Mouse (Mus musculus) CH12.LX (cell line): ENCODE measurements around the gene Perm1. TPM values are rescaled to one million over a fixed set of nuclear protein-coding genes. Genes with fewer than 3 reads are reported as not detected.

Experiments used
- DNase-seq: peaks from one replicate; pipeline ENCODE4 v3.0.0-alpha.2; 2013; ENCODE audit errors: extremely low read depth
- H3K27ac ChIP-seq: 2 replicates; pipeline ENCODE4 v1.5.1; 2012; ENCODE audit warnings: low read depth, mild to moderate bottlenecking, control low read depth, moderate library complexity; ENCODE audit not compliant: insufficient read depth
- H3K27me3 ChIP-seq: replicated peaks from 2 replicates; pipeline ENCODE3; 2012; ENCODE audit warnings: inconsistent platforms
- H3K36me3 ChIP-seq, 2 experiments: replicated peaks in 1 of 2; 2 replicates each; pipeline versions ENCODE3 to v1.6.1; 2012; ENCODE audit warnings: inconsistent platforms in 1 of 2, low read length in 1 of 2, mild to moderate bottlenecking in 1 of 2, mixed read lengths in 1 of 2, moderate library complexity in 1 of 2; ENCODE audit not compliant: control insufficient read depth in 1 of 2, insufficient read depth in 1 of 2
- H3K4me1 ChIP-seq, 2 experiments: 2 replicates each; pipeline ENCODE4 v1.6.1; 2012; ENCODE audit warnings: inconsistent platforms in 1 of 2, moderate library complexity in 1 of 2; ENCODE audit not compliant: insufficient read depth in 2 of 2, control insufficient read depth in 1 of 2
- H3K4me2 ChIP-seq: 2 replicates; pipeline ENCODE4 v1.6.1; 2012; ENCODE audit warnings: low read depth, mild to moderate bottlenecking, control low read depth; ENCODE audit not compliant: poor library complexity, insufficient read depth, severe bottlenecking
- H3K4me3 ChIP-seq, 3 experiments: fragments of 150-350 bp in 1 of 3; sonication (generic) in 1 of 3; replicated peaks in 1 of 3; 2 replicates each; pipeline versions ENCODE3 to v1.5.1; 2011 to 2012; ENCODE audit warnings: low read depth in 2 of 3, low read length in 2 of 3, mild to moderate bottlenecking in 2 of 3, moderate library complexity in 2 of 3, control low read depth in 1 of 3, improper control_type of control experiment in 1 of 3, inconsistent platforms in 1 of 3, mixed read lengths in 1 of 3; ENCODE audit not compliant: poor library complexity in 1 of 3
- H3K79me2 ChIP-seq: replicated peaks from 2 replicates; pipeline ENCODE4 v1.6.1; 2012; ENCODE audit warnings: mild to moderate bottlenecking, moderate library complexity; ENCODE audit not compliant: control insufficient read depth, poor library complexity, insufficient read depth, severe bottlenecking; ENCODE audit errors: extremely low read depth
- H3K9ac ChIP-seq: 2 replicates; pipeline ENCODE4 v1.6.1; 2012; ENCODE audit warnings: low read depth, mild to moderate bottlenecking, control low read depth, moderate library complexity; ENCODE audit not compliant: insufficient read depth
- H3K9me3 ChIP-seq: replicated peaks from 2 replicates; pipeline ENCODE3; 2012; ENCODE audit warnings: low read length, inconsistent platforms, mixed read lengths
- BHLHE40 ChIP-seq: IDR thresholded peaks from 2 replicates; pipeline ENCODE4 v1.6.1; 2011; ENCODE audit warnings: mild to moderate bottlenecking, low read depth, low read length, improper control_type of control experiment
- E2F4 ChIP-seq: IDR thresholded peaks from 2 replicates; pipeline ENCODE4 v1.6.1; 2011; ENCODE audit warnings: low read depth, low read length, improper control_type of control experiment; ENCODE audit not compliant: insufficient replicate concordance
- ETS1 ChIP-seq: conservative IDR thresholded peaks from 2 replicates; pipeline ENCODE4 v1.6.1; 2012; ENCODE audit warnings: low read depth, mild to moderate bottlenecking, inconsistent platforms, low read length, improper control_type of control experiment, moderate library complexity
- GABPA ChIP-seq: IDR thresholded peaks from 2 replicates; pipeline ENCODE4 v1.6.1; 2012; ENCODE audit warnings: low read depth, low read length, improper control_type of control experiment, inconsistent platforms; ENCODE audit not compliant: insufficient replicate concordance
- IRF4 ChIP-seq: IDR thresholded peaks from 2 replicates; pipeline ENCODE4 v1.6.1; 2014; ENCODE audit warnings: low read depth, mild to moderate bottlenecking, inconsistent platforms, low read length, improper control_type of control experiment
- JUN ChIP-seq: IDR thresholded peaks from 2 replicates; pipeline ENCODE4 v1.6.1; 2011; ENCODE audit warnings: low read depth, mild to moderate bottlenecking, low read length, improper control_type of control experiment, moderate library complexity; ENCODE audit not compliant: insufficient read depth
- MAFK ChIP-seq: IDR thresholded peaks from 2 replicates; pipeline ENCODE4 v1.6.1; 2011; ENCODE audit warnings: low read length, improper control_type of control experiment; ENCODE audit not compliant: insufficient replicate concordance
- MAZ ChIP-seq: IDR thresholded peaks from 2 replicates; pipeline ENCODE4 v1.6.1; 2012; ENCODE audit warnings: low read depth, mild to moderate bottlenecking, inconsistent platforms, low read length, improper control_type of control experiment, moderate library complexity
- MEF2A ChIP-seq: IDR thresholded peaks from 2 replicates; pipeline ENCODE4 v1.6.1; 2014; ENCODE audit warnings: low read depth, mild to moderate bottlenecking, inconsistent platforms, low read length, improper control_type of control experiment, borderline replicate concordance
- NRF1 ChIP-seq: IDR thresholded peaks from 2 replicates; pipeline ENCODE4 v1.6.1; 2014; ENCODE audit warnings: low read depth, mild to moderate bottlenecking, inconsistent platforms, low read length, improper control_type of control experiment, moderate library complexity
- PAX5 ChIP-seq: IDR thresholded peaks from 2 replicates; pipeline ENCODE4 v1.6.1; 2012; ENCODE audit warnings: low read length, inconsistent platforms, mixed read lengths
- POLR2A ChIP-seq: IDR thresholded peaks from 2 replicates; pipeline ENCODE4 v1.6.1; 2011; ENCODE audit warnings: low read depth, mild to moderate bottlenecking, improper control_type of control experiment, low read length
- RAD21 ChIP-seq: IDR thresholded peaks from 2 replicates; pipeline ENCODE4 v1.6.1; 2011; ENCODE audit warnings: low read depth, mild to moderate bottlenecking, low read length, improper control_type of control experiment, moderate library complexity
- SMC3 ChIP-seq: IDR thresholded peaks from 2 replicates; pipeline ENCODE4 v1.6.1; 2011; ENCODE audit warnings: low read depth, low read length, improper control_type of control experiment
- TCF12 ChIP-seq: IDR thresholded peaks from 2 replicates; pipeline ENCODE4 v1.6.1; 2014; ENCODE audit warnings: low read depth, mild to moderate bottlenecking, inconsistent platforms, low read length, improper control_type of control experiment
- UBTF ChIP-seq: IDR thresholded peaks from 2 replicates; pipeline ENCODE4 v1.6.1; 2012; ENCODE audit warnings: low read depth, mild to moderate bottlenecking, inconsistent platforms, low read length, improper control_type of control experiment, moderate library complexity
- USF1 ChIP-seq: IDR thresholded peaks from 2 replicates; pipeline ENCODE4 v1.6.1; 2014; ENCODE audit warnings: low read depth, mild to moderate bottlenecking, inconsistent platforms, low read length, improper control_type of control experiment
- USF2 ChIP-seq: conservative IDR thresholded peaks from 2 replicates; pipeline ENCODE4 v1.6.1; 2011; ENCODE audit warnings: low read depth, low read length, improper control_type of control experiment
- ZC3H11A ChIP-seq: IDR thresholded peaks from 2 replicates; pipeline ENCODE4 v1.6.1; 2012; ENCODE audit warnings: low read depth, mild to moderate bottlenecking, inconsistent platforms, low read length, improper control_type of control experiment
- ZKSCAN1 ChIP-seq: IDR thresholded peaks from 2 replicates; pipeline ENCODE4 v1.6.1; 2012; ENCODE audit warnings: low read depth, inconsistent platforms, low read length, improper control_type of control experiment, borderline replicate concordance
- ZMIZ1 ChIP-seq: IDR thresholded peaks from 2 replicates; pipeline ENCODE4 v1.6.1; 2012; ENCODE audit warnings: low read depth, mild to moderate bottlenecking, inconsistent platforms, low read length, improper control_type of control experiment
- dilution Hi-C: fragments of 300-500 bp; cut with MboI; formaldehyde crosslinking; loops from 2 replicates; pipeline ENCODE4 v1.14.3; 2020; ENCODE audit warnings: low sequenced_read_pairs; ENCODE audit not compliant: extremely low pct_unique_long_range_greater_than_20kb, extremely low pct_ligation_motif_present
- in situ Hi-C: fragments of 300-500 bp; cut with MboI; formaldehyde crosslinking; loops from 3 replicates; pipeline ENCODE4 v1.14.3; 2019; ENCODE audit warnings: low sequenced_read_pairs, low pct_ligation_motif_present, low pct_unique_long_range_greater_than_20kb, mixed read lengths
- polyA plus RNA-seq: library from polyadenylated mRNA; unstranded; fragments of >175 nt; gene quantifications from 2 replicates; pipeline ENCODE4 v1.2.1, GENCODE M21; 2012; ENCODE audit warnings: low read depth; ENCODE audit not compliant: insufficient read length
- total RNA-seq, 2 experiments: library from RNA; depleted of rRNA; stranded (reverse); fragments of 300-350 nt in 1 of 2; fragments of >200 nt in 1 of 2; gene quantifications; 2 replicates each; pipeline ENCODE4 v1.2.3; 2012 to 2014

The Perm1 gene
- total and polyA plus RNA-seq, 3 experiments = 0.08 to 0.43 TPM; not detected in 1

- Histone ChIP-seq H3K9ac (no peak overlapping the region), H3K4me2 (no peak overlapping the region), H3K27me3 (no peaks in the 10 kb centered on the region), H3K79me2 (no peaks in the 10 kb centered on the region), H3K4me3 (no peak overlapping the region), H3K9me3 (no peaks in the 10 kb centered on the region), H3K27ac (no peak overlapping the region), H3K36me3 (peaks cover 40 to 55% of the 10 kb centered on the region in 2 experiments), H3K4me1 (peaks cover 0 to 16% of the 10 kb centered on the region in 2 experiments; a peak in 2 of 4 replicates)
- dilution Hi-C loops = no loop called here
- no peak for DNase-seq
- no peak for TF ChIP-seq MAZ
- no peak for TF ChIP-seq POLR2A
- no peak for TF ChIP-seq SMC3
- no peak for TF ChIP-seq UBTF
- no peak for TF ChIP-seq NRF1
- no peak for TF ChIP-seq JUN
- TF ChIP-seq PAX5 = no peak
- no peak for TF ChIP-seq RAD21
- TF ChIP-seq ETS1 = no peak
- TF ChIP-seq GABPA = no peak
- TF ChIP-seq BHLHE40 = no peak
- TF ChIP-seq MEF2A = no peak
- no peak for TF ChIP-seq MAFK
- no peak for TF ChIP-seq USF2
- no peak for TF ChIP-seq TCF12
- in situ Hi-C loops = no loop called here
These were observed 12.8 kb downstream of the Perm1 start for GRCm38 (mm10) chr4:156228393-156229024.

- H3K27me3 ChIP-seq = no peaks in the 10 kb centered on the region
- peaks cover 58 to 70% of the 10 kb centered on the region in 2 experiments for H3K36me3 ChIP-seq
- no peak for TF ChIP-seq E2F4
- TF ChIP-seq ZC3H11A = no peak
- no peak for TF ChIP-seq ZMIZ1
- no peak for TF ChIP-seq PAX5
- no peak for TF ChIP-seq IRF4
- no peak for TF ChIP-seq USF1
- no peak for TF ChIP-seq ZKSCAN1
- H3K27ac ChIP-seq = no peak overlapping the region
- peaks cover 8 to 31% of the 10 kb centered on the region in 2 experiments for H3K4me1 ChIP-seq
- peak overlapping the region; percentile 82 for H3K4me2 ChIP-seq
- peak overlapping the region; percentile 59 for H3K9ac ChIP-seq
- dilution Hi-C loops (no loop called here), in situ Hi-C loops (no loop called here)
- H3K9me3 ChIP-seq = no peaks in the 10 kb centered on the region
- peak overlapping the region; percentile 49 to 64 (median 54) for H3K4me3 ChIP-seq
- no peak for DNase-seq
- H3K79me2 ChIP-seq = peaks cover 28% of the 10 kb centered on the region
These were observed 18.4 kb downstream of the Perm1 start for GRCm38 (mm10) chr4:156234021-156234501.
